Mouse (Mus musculus): ENCODE data around the gene Tex14. TPM values are rescaled to one million over a fixed set of nuclear protein-coding genes. Genes with fewer than 3 reads are reported as not detected.

Gene Tex14
- polyA plus RNA-seq, 1 experiment from 2014 or later, result 1.3 TPM

DNA sequence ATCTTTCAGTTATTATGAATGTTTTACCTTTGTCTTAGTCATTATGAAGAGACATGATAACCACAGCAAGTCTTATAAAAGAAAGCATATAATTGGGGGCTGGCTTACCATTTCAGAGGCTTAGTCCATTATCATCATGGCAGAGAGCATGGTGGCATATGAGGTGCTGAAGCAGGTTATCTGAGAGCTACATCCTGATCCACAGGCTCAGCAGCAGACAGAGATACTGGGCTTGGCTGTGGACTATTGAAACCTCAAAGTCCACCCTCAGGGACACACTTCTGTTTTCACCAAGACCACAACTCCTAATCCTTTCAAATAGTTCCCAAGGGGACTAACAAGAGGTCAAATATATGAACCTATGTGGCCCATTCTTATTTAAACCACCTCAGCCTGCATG is 119.1 kb downstream of the Tex14 start:
- no peak for ATAC-seq (ENCODE audit: low FRiP score, low read depth)
- Histone ChIP-seq H3K9me3 (no peaks in the 10 kb centered on the region), H3K4me3 (no peak overlapping the region), H3K36me3 (no peaks in the 10 kb centered on the region), H3K27ac (no peak overlapping the region), H3K4me2 (replicated peaks) (no peak overlapping the region), H3K9ac (no peak overlapping the region), H3K4me1 (0 out of 2 replicates have a peak, but pooled peaks cover 5% of the 10 kb centered on the region), H3K27me3 (no peaks in the 10 kb centered on the region)

DNA sequence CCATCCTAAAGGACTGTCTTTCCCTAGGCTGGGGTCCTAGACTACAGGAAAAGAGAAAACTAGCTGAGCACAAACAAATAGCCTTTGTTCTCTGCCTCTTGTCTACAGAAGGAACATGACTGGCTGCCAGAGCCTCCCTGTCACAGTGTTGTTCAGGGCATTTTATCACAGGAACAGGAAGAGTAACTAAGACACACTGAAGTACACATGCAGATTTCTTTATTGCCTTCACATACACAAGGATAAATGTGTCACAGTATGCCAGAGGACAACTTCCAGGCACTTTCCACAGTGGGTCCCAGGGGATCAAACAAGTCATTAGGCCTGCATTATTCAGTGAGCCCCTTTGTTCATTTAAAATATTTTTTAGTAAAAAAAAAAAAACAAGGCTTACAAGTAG is 119.9 kb downstream of the Tex14 start:
- H3K4me1 ChIP-seq, result 0 out of 2 replicates have a peak, but pooled peaks cover 5% of the 10 kb centered on the region
- H3K9ac ChIP-seq, result no peak overlapping the region
- H3K36me3 ChIP-seq, result no peaks in the 10 kb centered on the region
- no peak overlapping the region for H3K4me3 ChIP-seq
- no peak overlapping the region for H3K27ac ChIP-seq
- H3K9me3 ChIP-seq, result no peaks in the 10 kb centered on the region
- no peak for ATAC-seq (ENCODE audit: low FRiP score, low read depth)
- no peaks in the 10 kb centered on the region for H3K27me3 ChIP-seq
- H3K4me2 ChIP-seq (replicated peaks), result no peak overlapping the region

DNA sequence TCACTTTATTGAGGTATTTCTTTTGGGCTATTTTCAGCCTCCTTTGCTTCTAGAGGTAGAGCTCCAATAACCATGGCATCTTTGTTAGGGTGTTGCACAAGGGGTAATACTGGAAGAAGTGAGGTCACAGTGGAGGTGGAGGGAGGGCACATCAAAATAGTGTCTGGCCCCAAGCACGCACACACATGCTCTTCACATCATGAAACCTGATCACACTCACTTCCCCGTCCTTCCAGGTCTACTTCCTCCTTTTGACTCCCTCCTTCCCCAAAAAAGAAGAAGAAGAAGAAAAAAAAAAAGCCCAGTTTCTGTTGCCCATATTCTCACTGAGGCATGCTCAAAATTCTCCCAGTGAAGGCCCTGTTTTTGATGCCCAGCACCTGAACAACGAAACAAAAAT is 122.5 kb downstream of the Tex14 start:
- 53% methylated on average over 3 of the region's 3 CpGs for WGBS
- ATAC-seq (ENCODE audit: low FRiP score, low read depth), result no peak
- H3K4me1 ChIP-seq, result 0 out of 2 replicates have a peak, but pooled peaks cover 5% of the 10 kb centered on the region
- H3K9me3 ChIP-seq, result no peaks in the 10 kb centered on the region
- H3K4me3 ChIP-seq, result no peak overlapping the region
- no peaks in the 10 kb centered on the region for H3K27me3 ChIP-seq
- no peak overlapping the region for H3K4me2 ChIP-seq (replicated peaks)
- H3K36me3 ChIP-seq, result no peaks in the 10 kb centered on the region
- H3K27ac ChIP-seq, result no peak overlapping the region
- H3K9ac ChIP-seq, result no peak overlapping the region

DNA sequence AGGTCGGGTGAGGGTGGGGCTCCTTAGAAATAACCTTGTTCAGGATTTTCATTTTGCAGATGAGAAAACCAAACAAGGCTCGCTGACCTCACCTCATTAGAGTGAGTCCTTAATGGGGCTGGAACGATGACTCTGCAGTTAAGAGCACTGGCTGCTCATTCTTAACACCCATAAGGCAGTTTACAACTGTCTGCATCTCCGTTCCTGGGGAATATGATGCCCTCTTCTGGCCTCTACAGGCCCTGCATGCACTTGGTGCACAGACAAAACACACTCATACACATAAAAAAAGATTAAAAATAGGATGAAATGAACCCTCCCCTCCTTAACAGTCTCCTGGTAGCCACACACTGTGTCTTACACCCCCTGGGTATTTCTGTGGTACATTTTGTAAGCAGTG is 123.1 kb downstream of the Tex14 start:
- H3K9me3 ChIP-seq, result no peaks in the 10 kb centered on the region
- H3K27me3 ChIP-seq, result no peaks in the 10 kb centered on the region
- no peaks in the 10 kb centered on the region for H3K36me3 ChIP-seq
- H3K4me2 ChIP-seq (replicated peaks), result no peak overlapping the region
- 0 out of 2 replicates have a peak, but pooled peaks cover 5% of the 10 kb centered on the region for H3K4me1 ChIP-seq
- H3K27ac ChIP-seq, result no peak overlapping the region
- H3K9ac ChIP-seq, result no peak overlapping the region
- 42% methylated on average over 4 of the region's 4 CpGs for WGBS
- H3K4me3 ChIP-seq, result no peak overlapping the region
- ATAC-seq (ENCODE audit: low FRiP score, low read depth), result no peak

DNA sequence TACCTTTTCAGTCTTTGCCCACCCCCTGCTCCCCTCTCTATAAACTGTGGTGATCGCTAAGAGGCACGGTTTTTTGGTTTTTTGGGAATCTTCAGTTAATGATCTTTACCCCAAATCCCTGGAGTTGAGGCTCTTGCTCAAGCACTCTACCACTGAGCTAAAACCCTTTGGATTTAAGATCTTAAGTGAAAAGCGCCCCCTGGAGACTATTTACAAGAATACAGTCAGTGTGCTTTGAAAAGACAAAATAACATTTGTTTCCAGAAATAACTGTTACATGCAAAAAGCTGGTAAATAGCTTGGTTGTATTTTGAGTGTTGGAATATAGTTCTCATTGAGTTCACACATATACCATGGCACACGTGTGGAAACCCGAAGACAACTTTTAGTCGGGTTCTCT is 126.8 kb downstream of the Tex14 start:
- Histone ChIP-seq H3K27me3 (no peaks in the 10 kb centered on the region), H3K4me3 (no peak overlapping the region), H3K27ac (no peak overlapping the region), H3K9me3 (no peaks in the 10 kb centered on the region), H3K9ac (no peak overlapping the region), H3K4me1 (0 out of 2 replicates have a peak, but pooled peaks cover 5% of the 10 kb centered on the region), H3K4me2 (replicated peaks) (no peak overlapping the region), H3K36me3 (no peaks in the 10 kb centered on the region)
- ATAC-seq (ENCODE audit: low FRiP score, low read depth), result no peak
- 47% methylated on average over 6 of the region's 6 CpGs for WGBS

DNA sequence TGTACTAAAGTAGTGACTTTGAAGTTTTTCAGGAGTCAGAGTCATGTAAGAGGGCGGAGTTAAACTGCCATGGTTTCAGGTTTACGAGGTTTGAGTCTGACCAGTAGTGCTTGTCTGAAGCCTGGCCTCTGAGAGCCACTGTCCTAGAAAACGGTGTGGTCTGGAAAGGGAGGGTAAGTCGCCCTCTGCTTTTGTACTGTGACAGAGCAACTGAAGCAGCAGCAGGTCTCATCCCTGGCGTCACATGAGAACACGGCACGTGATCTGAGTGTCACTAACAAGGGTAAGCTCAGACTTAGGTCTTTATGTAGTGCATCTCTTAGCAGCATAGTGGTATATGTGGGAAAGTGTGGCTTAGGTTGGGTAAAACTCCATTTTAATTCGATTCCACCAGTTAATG is 137.4 kb downstream of the Tex14 start:
- ATAC-seq (ENCODE audit: low FRiP score, low read depth), result no peak
- Histone ChIP-seq H3K4me3 (no peak overlapping the region), H3K4me2 (replicated peaks) (no peak overlapping the region), H3K4me1 (peaks cover 4% of the 10 kb centered on the region; the same call in 1 of the 2 replicates), H3K27me3 (no peaks in the 10 kb centered on the region), H3K9ac (no peak overlapping the region), H3K27ac (no peak overlapping the region), H3K9me3 (no peaks in the 10 kb centered on the region), H3K36me3 (no peaks in the 10 kb centered on the region)
- WGBS, result 27% methylated on average over 8 of the region's 8 CpGs

DNA sequence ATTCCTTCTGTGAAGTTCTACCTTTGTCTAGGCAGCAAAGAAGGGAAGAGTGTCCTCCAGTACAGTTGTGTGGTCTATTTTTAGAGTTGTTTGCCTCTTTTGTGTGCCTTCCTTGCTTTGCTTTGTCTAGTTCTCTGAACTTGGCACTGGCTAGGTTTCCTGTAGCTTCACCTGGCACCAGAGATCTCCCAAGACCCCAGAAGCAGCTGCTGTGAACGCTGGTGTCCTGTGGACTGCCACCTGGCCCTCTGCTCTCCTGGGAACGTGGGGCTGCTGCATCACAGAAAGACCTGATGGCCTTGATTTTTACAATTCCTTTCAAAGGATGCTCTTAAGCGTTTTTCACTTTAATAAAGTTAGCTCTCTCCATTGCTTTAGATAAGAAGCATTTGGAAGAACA is 138.0 kb downstream of the Tex14 start:
- ATAC-seq (ENCODE audit: low FRiP score, low read depth), result no peak
- H3K9ac ChIP-seq, result no peak overlapping the region
- H3K4me3 ChIP-seq, result no peak overlapping the region
- no peak overlapping the region for H3K4me2 ChIP-seq (replicated peaks)
- H3K4me1 ChIP-seq, result peaks cover 4% of the 10 kb centered on the region; the same call in 1 of the 2 replicates
- no peaks in the 10 kb centered on the region for H3K9me3 ChIP-seq
- H3K27me3 ChIP-seq, result no peaks in the 10 kb centered on the region
- 30% methylated on average over 3 of the region's 3 CpGs for WGBS
- no peaks in the 10 kb centered on the region for H3K36me3 ChIP-seq
- no peak overlapping the region for H3K27ac ChIP-seq

DNA sequence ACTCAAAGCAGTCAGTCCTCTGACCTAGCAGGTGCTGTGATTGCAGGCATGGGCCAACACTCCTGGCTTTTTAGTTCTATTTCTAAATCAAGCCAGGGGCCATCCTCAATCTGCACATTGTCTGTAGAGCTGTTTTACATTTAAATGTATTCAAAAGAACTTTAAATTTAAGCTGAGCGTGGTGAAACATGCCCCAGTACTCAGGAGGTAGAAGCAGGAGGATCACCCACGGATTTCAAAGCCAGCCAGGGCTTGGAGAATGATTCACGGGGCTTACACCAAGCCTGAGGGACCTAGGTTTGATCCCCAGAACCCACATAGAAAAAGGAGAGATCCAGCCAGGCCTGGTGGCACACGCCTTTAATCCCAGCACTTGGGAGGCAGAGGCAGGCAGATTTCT is 148.5 kb downstream of the Tex14 start:
- Histone ChIP-seq H3K4me2 (replicated peaks) (no peak overlapping the region), H3K36me3 (no peaks in the 10 kb centered on the region), H3K27me3 (no peaks in the 10 kb centered on the region), H3K4me3 (no peak overlapping the region), H3K9me3 (no peaks in the 10 kb centered on the region), H3K4me1 (peaks cover 7% of the 10 kb centered on the region; the same call in 1 of the 2 replicates), H3K9ac (no peak overlapping the region), H3K27ac (no peak overlapping the region)
- WGBS, result 74% methylated on average over 4 of the region's 4 CpGs
- no peak for ATAC-seq (ENCODE audit: low FRiP score, low read depth)

DNA sequence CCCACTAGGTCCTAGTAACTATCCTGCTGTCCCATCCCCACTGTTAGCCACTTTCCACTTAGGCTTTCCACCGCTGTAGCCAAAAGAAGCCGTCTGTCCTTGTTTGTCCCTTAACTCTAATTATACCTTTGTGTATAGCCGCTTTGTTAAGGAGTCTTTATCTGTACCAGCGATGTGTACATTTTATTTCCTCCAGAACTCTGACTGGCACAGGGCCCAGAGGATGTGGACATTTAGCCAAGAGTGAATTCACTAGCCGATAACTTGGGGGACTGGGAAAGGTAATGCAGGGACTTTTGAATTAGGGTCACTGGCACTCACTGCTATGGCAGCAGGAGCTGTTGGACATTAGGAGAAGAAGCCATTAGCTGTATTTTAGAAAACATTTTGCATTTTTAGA is 149.5 kb downstream of the Tex14 start:
- ATAC-seq (ENCODE audit: low FRiP score, low read depth), result no peak
- Histone ChIP-seq H3K4me3 (no peak overlapping the region), H3K9ac (no peak overlapping the region), H3K27me3 (no peaks in the 10 kb centered on the region), H3K27ac (no peak overlapping the region), H3K4me2 (replicated peaks) (no peak overlapping the region), H3K36me3 (no peaks in the 10 kb centered on the region), H3K4me1 (peaks cover 7% of the 10 kb centered on the region; the same call in 1 of the 2 replicates), H3K9me3 (no peaks in the 10 kb centered on the region)
- 58% methylated on average over 5 of the region's 5 CpGs for WGBS

DNA sequence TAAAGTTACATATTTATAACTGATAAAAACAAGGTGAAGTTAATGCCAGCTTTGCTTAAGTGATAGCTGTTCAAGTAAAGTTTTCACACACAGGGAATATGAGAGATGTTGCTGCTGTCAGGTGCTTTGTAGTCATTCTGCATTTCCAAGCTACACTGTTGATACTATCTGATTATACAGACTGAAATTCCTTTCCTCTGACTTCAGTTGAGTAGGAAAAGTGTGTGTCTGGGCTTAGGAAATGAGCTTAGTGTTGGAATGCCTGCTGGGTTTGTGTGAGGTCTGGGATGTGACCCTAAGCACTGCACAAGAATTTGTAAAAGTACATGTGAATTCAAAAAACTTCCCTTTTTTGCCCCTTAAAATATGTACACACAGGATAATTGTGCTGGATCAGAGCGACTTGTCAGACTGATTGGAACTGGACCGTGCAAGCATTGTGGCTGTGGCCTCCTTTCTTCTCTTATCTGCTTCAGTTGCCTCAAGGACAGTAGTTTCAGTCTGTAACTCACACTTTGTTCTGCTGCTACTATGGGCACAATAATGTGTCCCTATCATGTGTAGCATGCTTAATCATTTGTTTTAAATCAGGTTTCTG is 150.3 kb downstream of the Tex14 start:
- Histone ChIP-seq H3K4me2 (replicated peaks) (no peak overlapping the region), H3K27me3 (no peaks in the 10 kb centered on the region), H3K36me3 (no peaks in the 10 kb centered on the region), H3K4me3 (no peak overlapping the region), H3K27ac (no peak overlapping the region), H3K4me1 (peaks cover 7% of the 10 kb centered on the region; the same call in 1 of the 2 replicates), H3K9me3 (no peaks in the 10 kb centered on the region), H3K9ac (no peak overlapping the region)
- WGBS, result 60% methylated on average over 2 of the region's 2 CpGs
- no peak for ATAC-seq (ENCODE audit: low FRiP score, low read depth)

DNA sequence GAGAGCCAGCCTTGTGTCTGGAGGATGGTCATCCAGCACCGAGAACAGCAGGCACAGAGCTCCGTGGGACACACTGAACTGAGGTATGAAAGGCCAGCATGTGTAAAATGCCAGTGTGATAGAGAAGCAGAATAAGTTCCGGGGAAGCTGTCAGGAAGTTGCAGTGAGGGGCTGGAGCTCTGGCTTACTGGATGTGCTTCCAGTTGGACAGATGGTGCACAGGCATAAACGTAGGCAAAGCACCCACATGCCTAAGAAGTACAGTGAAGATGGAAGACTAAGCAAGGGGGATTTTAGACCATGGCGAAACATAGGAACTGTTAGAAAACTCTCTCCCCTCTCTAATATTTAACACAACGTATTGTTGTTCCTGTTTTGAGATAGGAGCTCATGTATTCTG is 156.3 kb downstream of the Tex14 start:
- Histone ChIP-seq H3K4me1 (no peaks in the 10 kb centered on the region), H3K9me3 (no peaks in the 10 kb centered on the region), H3K36me3 (no peaks in the 10 kb centered on the region), H3K9ac (no peak overlapping the region), H3K4me3 (no peak overlapping the region), H3K27me3 (no peaks in the 10 kb centered on the region), H3K4me2 (replicated peaks) (no peak overlapping the region), H3K27ac (no peak overlapping the region)
- 79% methylated on average over 6 of the region's 6 CpGs for WGBS
- ATAC-seq (ENCODE audit: low FRiP score, low read depth), result no peak

DNA sequence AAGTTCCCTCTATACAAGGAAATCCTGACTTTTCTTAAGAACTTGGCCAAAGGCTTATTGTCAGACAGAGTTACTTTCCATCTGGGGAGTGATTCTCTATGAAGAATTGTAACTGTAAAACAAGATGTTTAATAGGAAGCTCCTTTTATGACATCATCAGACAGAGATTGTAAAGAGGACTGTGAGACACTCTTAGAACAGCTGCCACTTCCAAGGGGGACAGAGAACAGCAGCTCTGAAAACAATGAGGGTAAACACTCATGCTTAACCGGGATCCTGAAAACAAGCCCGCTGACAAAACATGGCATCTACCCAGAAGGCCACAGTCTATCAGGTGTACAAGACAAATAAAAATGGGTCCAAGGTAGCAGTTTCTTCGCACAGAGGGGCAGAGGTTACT is 161.6 kb downstream of the Tex14 start, which contains the start of gene Gm11492:
Gene Gm11492, plus strand, starts transcription at position 153 of the 400 bp plus-strand sequence.
- 70% methylated on average over 3 of the region's 3 CpGs for WGBS
- H3K9me3 ChIP-seq, result no peaks in the 10 kb centered on the region
- no peak for ATAC-seq (ENCODE audit: low FRiP score, low read depth)

DNA sequence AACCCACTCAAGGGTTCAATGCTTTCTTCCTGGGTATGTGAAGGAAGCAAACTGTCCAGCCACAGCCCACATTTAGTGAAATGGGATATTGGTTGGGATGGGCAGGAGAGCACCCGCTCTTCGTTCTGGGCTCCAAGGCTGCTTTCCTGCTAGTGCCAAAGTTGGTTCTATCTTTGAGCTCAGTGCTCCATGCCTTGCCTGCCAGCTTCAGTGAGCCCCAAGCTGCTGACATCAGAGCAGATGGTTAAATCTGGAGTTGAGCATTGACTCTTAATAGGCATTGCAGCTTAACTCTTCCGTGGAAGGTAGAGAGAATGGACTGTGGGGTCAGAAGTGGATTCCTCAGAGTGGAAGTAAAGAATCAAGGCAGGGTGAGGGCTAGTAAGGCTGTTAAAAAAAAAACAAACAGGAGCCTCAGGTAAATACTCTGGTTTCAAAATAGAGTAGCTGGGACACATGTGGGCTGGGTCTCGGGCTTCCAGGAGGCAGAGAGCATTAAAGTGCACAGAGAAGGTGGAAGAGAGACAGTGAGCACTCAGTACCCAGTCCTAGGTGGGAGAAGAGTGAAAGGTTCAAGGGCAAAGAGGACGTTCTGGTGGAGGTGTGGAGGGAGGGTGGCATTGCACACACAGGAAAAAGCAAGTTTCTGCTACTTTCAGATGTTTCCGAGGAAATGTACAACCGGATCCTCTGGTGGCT is 163.5 kb downstream of the Tex14 start, which contains the start of gene Sept4:
Gene Sept4, plus strand, starts transcription at position 649 of the 699 bp plus-strand sequence.
- Histone ChIP-seq H3K4me1 (no peaks in the 10 kb centered on the region), H3K4me2 (replicated peaks) (no peak within 1 kb of the TSS), H3K4me3 (no peak within 1 kb of the TSS), H3K27me3 (no peaks in the 10 kb centered on the region), H3K9ac (no peak within 1 kb of the TSS), H3K9me3 (no peaks in the 10 kb centered on the region), H3K27ac (no peak within 1 kb of the TSS), H3K36me3 (no peaks in the 10 kb centered on the region)
- ATAC-seq (ENCODE audit: low FRiP score, low read depth), result no peak
- WGBS, result 78% methylated on average over 7 of the region's 7 CpGs

More for the DNA sequence above, 161.6 kb downstream of the Tex14 start, which contains the start of gene Gm11492:
- no peak within 1 kb of the TSS for H3K27ac ChIP-seq
- no peak within 1 kb of the TSS for H3K4me2 ChIP-seq (replicated peaks)
- H3K36me3 ChIP-seq, result no peaks in the 10 kb centered on the region
- H3K27me3 ChIP-seq, result no peaks in the 10 kb centered on the region
- H3K4me3 ChIP-seq, result no peak within 1 kb of the TSS
- H3K4me1 ChIP-seq, result no peaks in the 10 kb centered on the region
- H3K9ac ChIP-seq, result no peak within 1 kb of the TSS

Data from limb, embryonic 13.5 days (tissue).